Mouse (Mus musculus) kidney, adult 18-20 months (tissue): Measurements from ENCODE around the gene Slc24a2.
A peak's percentile ranks its signal among the peaks of the same experiment; 100 is the strongest.

Source experiments
- DNase-seq: peaks from one replicate; pipeline ENCODE4 v3.0.0; 2021

Slc24a2 gene

GRCm38 (mm10) chr4:87229960-87230551, at the start of gene Slc24a2:
Gene Slc24a2 (minus strand): TSS chr4:87230477.
- no peak for DNase-seq

GRCm38 (mm10) chr4:87274825-87275224, 44.5 kb upstream of the Slc24a2 start:
- DNase-seq: no peak

GRCm38 (mm10) chr4:87274276-87274675, 44.0 kb upstream of the Slc24a2 start:
- DNase-seq: no peak

- no peak for DNase-seq
Observed at GRCm38 (mm10) chr4:87273476-87273875, 43.2 kb upstream of the Slc24a2 start.

- DNase-seq: no peak
Observed at GRCm38 (mm10) chr4:87229224-87229959, 885 bp downstream of the Slc24a2 start.

GRCm38 (mm10) chr4:87221586-87221985, 8.7 kb downstream of the Slc24a2 start:
- no peak for DNase-seq

GRCm38 (mm10) chr4:87218196-87218595, 12.1 kb downstream of the Slc24a2 start:
- DNase-seq: no peak

GRCm38 (mm10) chr4:87211344-87211978, 18.8 kb downstream of the Slc24a2 start:
- no peak for DNase-seq

- no peak for DNase-seq
Observed at GRCm38 (mm10) chr4:87210533-87210932, 19.7 kb downstream of the Slc24a2 start.

- no peak for DNase-seq
Observed at GRCm38 (mm10) chr4:87202081-87202480, 28.2 kb downstream of the Slc24a2 start.

GRCm38 (mm10) chr4:87201229-87201628, 29.0 kb downstream of the Slc24a2 start:
- DNase-seq: no peak

GRCm38 (mm10) chr4:87184147-87184930, 45.9 kb downstream of the Slc24a2 start:
- no peak for DNase-seq

GRCm38 (mm10) chr4:87177116-87177515, 53.2 kb downstream of the Slc24a2 start:
- DNase-seq: no peak

- no peak for DNase-seq
Observed at GRCm38 (mm10) chr4:87163945-87164344, 66.3 kb downstream of the Slc24a2 start.

GRCm38 (mm10) chr4:87158053-87158452, 72.2 kb downstream of the Slc24a2 start:
- no peak for DNase-seq

- no peak for DNase-seq
Observed at GRCm38 (mm10) chr4:87151990-87152389, 78.3 kb downstream of the Slc24a2 start.

GRCm38 (mm10) chr4:87149584-87149983, 80.7 kb downstream of the Slc24a2 start:
- DNase-seq: no peak

GRCm38 (mm10) chr4:87141590-87142365, 88.5 kb downstream of the Slc24a2 start:
- DNase-seq: no peak

GRCm38 (mm10) chr4:87140901-87141300, 89.4 kb downstream of the Slc24a2 start:
- DNase-seq: peak; percentile 2

GRCm38 (mm10) chr4:87132525-87132924, 97.8 kb downstream of the Slc24a2 start:
- DNase-seq: no peak

GRCm38 (mm10) chr4:87126756-87127155, 103.5 kb downstream of the Slc24a2 start:
- no peak for DNase-seq

GRCm38 (mm10) chr4:87119758-87120157, 110.5 kb downstream of the Slc24a2 start:
- DNase-seq: no peak
